Mouse (Mus musculus): Measurements from ENCODE around the gene Blmh.

GRCm38 (mm10) chr11:77009069-77010025 is 84.7 kb downstream of the Blmh start:
- no peak for TF ChIP-seq CTCF (IDR thresholded peaks at IDR 0.05; ENCODE audit: low read depth)
- no peak for TF ChIP-seq EP300 (IDR thresholded peaks at IDR 0.05; ENCODE audit: low read depth)

All from liver, embryonic 14.5 days (tissue).